Comparison of ENCODE assay signal across 9 mouse cellular contexts in the genomic region with DNA sequence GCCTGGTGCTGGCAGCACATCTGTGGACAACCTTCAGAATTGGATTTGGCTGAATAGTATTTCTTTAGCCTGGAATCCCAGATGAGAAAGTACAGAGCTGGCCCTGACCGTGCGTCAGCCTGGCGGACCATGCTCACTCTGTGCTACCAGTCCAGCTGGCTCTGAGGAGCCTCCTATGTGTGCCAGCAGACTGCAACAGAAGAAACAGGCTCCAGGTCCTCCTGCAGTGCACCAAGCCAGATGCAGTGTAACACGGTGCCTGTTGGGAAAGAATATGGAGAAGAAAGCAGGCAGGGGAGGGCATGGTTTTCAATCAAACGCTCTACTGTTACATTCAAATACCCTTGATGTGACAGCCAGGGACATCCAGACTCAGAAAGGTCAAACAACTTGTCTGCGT. TPM values are rescaled to one million over a fixed set of nuclear protein-coding genes. Genes with fewer than 3 reads are reported as not detected.
DNase-seq lines count a peak whose midpoint lies in the region; ATAC-seq lines count a peak whose summit lies in the region.
"Had no signal": no experiment of that assay in that cellular context is flagged by ENCODE, and none has a peak within 500 bp of the region (broad histone marks: within the 10 kb centered on the region; RNA-seq: fewer than 3 reads in every experiment).

No protein-coding gene starts in this region.

- H3K9me3 ChIP-seq in heart, embryonic 11.5 days (replicated peaks; ENCODE audit: control insufficient read depth, low read length), result no peaks in the 10 kb centered on the region
- H3K9me3 ChIP-seq in hindbrain, embryonic 12.5 days (replicated peaks), result no peaks in the 10 kb centered on the region
- H3K9me3 ChIP-seq: liver, embryonic 15.5 days had no signal

- H3K9ac ChIP-seq in heart, embryonic 11.5 days (ENCODE audit: low read depth, low read length), result no peak overlapping the region
- no peak overlapping the region for H3K9ac ChIP-seq in hindbrain, embryonic 12.5 days
- H3K9ac ChIP-seq: liver, embryonic 15.5 days had no signal

- WGBS in heart, embryonic 11.5 days (ENCODE audit: insufficient replicate concordance), result 83% methylated on average over 6 of the region's 6 CpGs
- 63% methylated on average over 6 of the region's 6 CpGs for WGBS in hindbrain, embryonic 12.5 days

- DNase-seq in heart, adult 11 months, result peak; percentile 96
- DNase-seq in adipocyte (ENCODE audit: low spot score), result peak; percentile 54
- peak; percentile 63 for DNase-seq in fibroblast of lung, adult 2 months (ENCODE audit: low read depth)
- DNase-seq in spleen, postnatal 36 days (ENCODE audit: low spot score in 2 of 2), result no peak
- no peak for DNase-seq in kidney, adult 18-20 months

- no peak overlapping the region for H3K27ac ChIP-seq in heart, embryonic 11.5 days (ENCODE audit: low read depth, low read length)
- 0 out of 2 replicates have a peak overlapping the region, but pooled peaks have one; percentile 45 for H3K27ac ChIP-seq in hindbrain, embryonic 12.5 days
- H3K27ac ChIP-seq: liver, embryonic 15.5 days had no signal

- no peaks in the 10 kb centered on the region for H3K36me3 ChIP-seq in heart, embryonic 11.5 days (ENCODE audit: control insufficient read depth, insufficient read depth, low read length)
- no peaks in the 10 kb centered on the region for H3K36me3 ChIP-seq in hindbrain, embryonic 12.5 days
- H3K36me3 ChIP-seq: liver, embryonic 15.5 days had no signal

- no peaks in the 10 kb centered on the region for H3K27me3 ChIP-seq in heart, embryonic 11.5 days (ENCODE audit: control insufficient read depth, insufficient read depth, low read length)
- H3K27me3 ChIP-seq in hindbrain, embryonic 12.5 days, result no peaks in the 10 kb centered on the region
- H3K27me3 ChIP-seq: liver, embryonic 15.5 days had no signal

- ATAC-seq in heart, embryonic 11.5 days (replicated peaks; ENCODE audit: insufficient number of reproducible peaks, low FRiP score, low TSS enrichment), result no peak
- ATAC-seq in hindbrain, embryonic 12.5 days (ENCODE audit: low FRiP score), result no peak
- no peak for ATAC-seq in megakaryocyte, adult 5-6 weeks (ENCODE audit: poor library complexity, severe bottlenecking)

- H3K4me3 ChIP-seq in heart, embryonic 11.5 days (ENCODE audit: low read depth, low read length), result no peak overlapping the region
- H3K4me3 ChIP-seq in hindbrain, embryonic 12.5 days, result no peak overlapping the region
- H3K4me3 ChIP-seq: liver, embryonic 15.5 days had no signal

- H3K4me1 ChIP-seq in heart, embryonic 11.5 days (ENCODE audit: control insufficient read depth, insufficient read depth, low read length), result no peaks in the 10 kb centered on the region
- H3K4me1 ChIP-seq in hindbrain, embryonic 12.5 days, result peaks cover 38% of the 10 kb centered on the region
- H3K4me1 ChIP-seq: liver, embryonic 15.5 days had no signal

- H3K4me2 ChIP-seq in heart, embryonic 11.5 days, result no peak overlapping the region
- no peak overlapping the region for H3K4me2 ChIP-seq in hindbrain, embryonic 12.5 days (replicated peaks)
- H3K4me2 ChIP-seq: liver, embryonic 15.5 days had no signal

RNA-seq across cellular contexts. Expression of a gene that starts 48.3 kb away (rescaled TPM):
- 0.82 and 1.6 TPM in 2 replicates for polyA plus RNA-seq in heart, embryonic 11.5 days (2014; fragmentation: Nextera tagmentation; extraction: Ambion mirVana)
- 5.2 and 5.6 TPM in 2 replicates for polyA plus RNA-seq in hindbrain, embryonic 12.5 days (2016; fragmentation: Nextera tagmentation; extraction: Ambion mirVana)
- not detected in 2 replicates for total RNA-seq in megakaryocyte, adult 5-6 weeks (2015)
- not detected in 2 replicates for total RNA-seq in megakaryocyte, adult 5-6 weeks (2017)
- polyA plus RNA-seq: liver, embryonic 15.5 days had no signal

Comparison
In these comparisons a context has a peak if more than half of its experiments do, and no peak if none do; other contexts are left out.
1. DNase-seq: peak in heart, adult 11 months (single experiment), adipocyte (single experiment) and fibroblast of lung, adult 2 months (single experiment); none in spleen, postnatal 36 days (0 of 2) and kidney, adult 18-20 months (single experiment).